Mouse (Mus musculus) adrenal gland, postnatal 10 days (tissue): Measurements from ENCODE around the gene Fabp7. TPM values are rescaled to one million over a fixed set of nuclear protein-coding genes. Genes with fewer than 3 reads are reported as not detected.

Experiments
- DNase-seq: peaks from one replicate; pipeline ENCODE4 v3.0.0; 2021; ENCODE audit warnings: mixed read lengths
- long read RNA-seq, 2 experiments: library from polyadenylated mRNA; stranded (forward); transcript quantifications; one replicate each; pipeline ENCODE4 v2.0.0; 2021
- total RNA-seq, 2 experiments: library from RNA; stranded (reverse); gene quantifications; 2 replicates each; pipeline ENCODE4 v1.2.3; 2021

Fabp7 gene
- total RNA-seq = 10 to 100 TPM; 12.0 to 15.9 TPM
- long read RNA-seq, experiment 1, transcript Fabp7-201 (4 exons, 804 nt) = major isoform, 8 of 14 reads
- long read RNA-seq, experiment 1, partial matches to known transcripts = 0 of 14 reads
- long read RNA-seq, experiment 1, other reads (novel, unspliced or antisense) = 6 of 14 reads
- long read RNA-seq, experiment 2, transcript Fabp7-201 (4 exons, 804 nt) = major isoform, 11 of 14 reads
- long read RNA-seq, experiment 2, partial matches to known transcripts = 3 of 14 reads
- long read RNA-seq, experiment 2, other reads (novel, unspliced or antisense) = 0 of 14 reads

DNA sequence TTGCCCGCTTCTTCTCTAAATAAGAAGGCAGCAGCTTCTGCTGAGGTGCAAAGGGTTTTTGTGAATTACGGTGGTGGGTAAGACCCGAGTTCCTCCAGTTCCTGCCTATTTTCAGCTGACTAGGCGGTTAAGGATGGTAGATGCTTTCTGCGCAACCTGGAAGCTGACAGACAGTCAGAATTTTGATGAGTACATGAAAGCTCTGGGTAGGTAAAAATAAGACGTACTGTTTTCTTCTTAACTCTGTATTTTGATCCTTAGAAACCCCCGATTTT, at the start of gene Fabp7:
TSS of gene Fabp7 (plus strand) at position 6 of the 275 bp plus-strand sequence.
- no peak for DNase-seq

DNA sequence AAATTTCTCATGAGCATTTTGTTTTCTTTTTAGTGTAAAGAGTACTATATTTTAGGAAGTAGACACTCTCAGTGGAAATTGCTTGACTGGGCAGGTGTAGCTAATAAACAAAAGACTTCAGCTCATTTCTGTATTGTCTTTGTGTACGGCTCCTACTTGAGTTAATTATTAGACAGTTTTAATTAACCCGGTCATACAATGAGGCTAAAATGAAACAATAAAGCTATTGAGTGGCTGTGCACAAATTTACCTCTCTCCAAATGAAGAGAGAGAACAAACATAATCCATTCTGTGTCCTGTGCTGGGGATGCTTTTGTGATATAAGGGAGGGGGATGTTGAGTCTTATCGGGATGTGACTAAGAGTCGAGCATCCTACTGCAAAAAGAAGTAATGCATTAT, 43.9 kb upstream of the Fabp7 start:
- DNase-seq = no peak

DNA sequence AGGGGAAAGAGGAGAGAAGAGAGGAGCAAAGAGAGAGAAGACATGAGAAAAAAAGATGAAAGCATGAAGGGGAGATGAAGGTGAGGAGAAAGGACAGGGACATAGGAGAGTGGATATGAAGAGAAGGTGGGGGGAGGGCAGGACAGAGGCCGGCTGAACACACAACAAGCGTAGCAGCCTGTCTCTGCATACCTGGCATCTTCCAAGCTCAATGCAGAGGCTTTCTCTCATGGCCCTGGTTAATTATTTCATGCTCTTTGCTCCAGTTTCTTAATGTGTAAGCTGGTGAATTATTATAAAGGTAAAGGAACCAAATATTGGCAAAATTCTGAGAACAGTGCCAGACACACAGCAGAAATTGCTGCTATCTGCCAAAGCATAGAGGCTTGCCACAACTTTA, 43.3 kb upstream of the Fabp7 start:
- no peak for DNase-seq

DNA sequence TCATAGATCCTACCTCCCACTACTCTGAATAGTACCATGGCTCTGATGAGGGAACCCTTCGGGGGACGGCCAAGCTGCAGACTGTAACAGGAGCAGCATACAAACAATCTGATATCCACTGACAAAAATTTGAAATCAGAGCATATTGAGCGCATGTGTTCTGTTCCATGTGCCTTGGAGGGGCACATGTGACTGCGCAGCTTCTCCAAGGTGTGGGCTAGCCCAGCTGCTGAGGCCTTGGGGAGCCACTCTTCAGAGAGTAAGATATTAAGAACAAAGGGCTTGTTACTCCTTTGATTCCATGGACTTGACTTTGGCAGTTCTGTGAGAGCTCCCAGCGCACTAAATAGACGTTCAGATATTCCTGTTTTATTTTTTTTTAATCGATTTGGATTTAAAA, 41.6 kb upstream of the Fabp7 start:
- DNase-seq = no peak

DNA sequence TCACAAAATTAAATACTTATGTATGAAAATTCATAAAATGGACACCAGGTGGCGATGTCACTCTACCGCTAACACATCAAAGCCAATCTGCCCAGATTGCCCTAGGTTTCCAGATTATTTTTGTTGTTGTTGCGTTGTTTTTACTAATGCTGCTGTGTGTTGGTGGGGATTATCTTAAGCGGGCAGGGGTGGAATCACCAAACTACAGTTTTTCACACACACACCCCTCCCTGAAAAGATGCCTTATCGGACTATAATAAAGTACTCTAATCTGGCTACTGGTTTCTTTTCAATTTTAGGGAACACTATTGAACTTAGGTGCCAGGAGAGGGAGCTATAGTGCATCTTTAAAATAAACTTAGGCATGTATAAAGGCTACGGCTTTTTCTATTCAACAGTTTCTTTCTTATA, 41.1 kb upstream of the Fabp7 start:
- DNase-seq = peak; percentile 19

DNA sequence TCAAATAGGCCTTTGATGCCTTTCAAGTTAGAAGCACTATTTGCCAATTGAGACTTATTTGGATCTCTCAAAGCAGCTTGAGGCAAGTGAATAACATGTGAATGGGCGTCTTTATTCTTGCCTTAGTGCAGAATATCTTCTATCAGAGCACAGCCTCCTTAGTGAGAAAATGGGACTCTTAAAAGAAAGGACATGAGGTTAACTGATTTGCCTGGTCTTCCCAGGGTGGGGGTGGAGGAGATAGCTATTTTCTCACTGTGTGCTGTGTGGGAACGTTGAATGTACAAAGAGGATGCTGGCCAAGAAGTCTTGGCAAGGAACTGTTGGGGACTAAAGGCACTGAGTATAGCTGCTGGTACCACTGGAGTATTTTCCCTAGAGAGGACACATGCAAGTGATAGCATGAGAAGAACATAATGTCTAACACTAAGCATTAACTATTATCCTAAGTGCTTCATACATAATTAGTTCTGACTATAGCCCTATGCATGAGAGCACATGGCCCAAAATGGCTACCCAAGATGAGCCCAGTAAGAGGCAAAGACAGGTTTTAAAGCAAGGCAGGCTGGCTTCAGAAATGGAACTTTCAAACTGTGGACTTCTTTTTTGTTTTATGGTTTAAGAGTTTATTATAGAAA, 40.4 kb upstream of the Fabp7 start:
- no peak for DNase-seq

DNA sequence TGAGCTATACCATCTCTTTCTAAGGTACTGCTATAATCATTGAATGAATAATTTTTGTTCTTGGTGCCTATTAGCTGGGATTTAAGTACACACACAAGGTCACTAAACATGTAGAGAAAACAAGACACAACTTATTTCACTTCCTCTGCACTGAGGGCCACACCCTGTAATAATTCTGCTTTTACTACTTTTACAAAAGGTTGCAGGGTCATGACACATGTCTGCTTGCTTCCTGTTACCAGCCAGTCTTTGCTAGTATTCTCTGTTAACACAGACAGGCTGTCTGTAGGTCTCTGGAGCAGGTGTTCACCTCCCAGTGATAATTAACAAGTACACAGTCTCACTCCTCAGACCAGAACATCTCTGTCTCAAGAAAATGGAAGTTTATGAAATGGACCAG, 39.2 kb upstream of the Fabp7 start:
- no peak for DNase-seq

DNA sequence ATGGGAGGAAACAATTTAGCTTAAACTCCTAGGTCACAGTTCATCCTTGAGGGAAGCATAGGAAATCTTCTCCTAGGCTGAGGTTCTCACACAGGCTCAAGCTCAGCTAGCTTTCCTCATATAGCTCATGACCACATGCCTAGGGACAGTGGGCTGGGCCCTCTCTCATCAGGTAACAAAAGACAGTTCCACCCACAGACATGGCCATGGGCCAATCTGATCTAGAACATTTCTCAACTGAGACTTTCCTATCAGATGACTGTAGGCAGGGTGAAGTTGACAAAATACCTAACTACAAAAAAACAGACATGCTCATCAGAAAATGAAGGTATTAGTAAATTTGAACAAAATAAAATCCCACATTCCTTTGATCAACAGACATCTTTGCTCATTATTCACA, 37.6 kb upstream of the Fabp7 start:
- no peak for DNase-seq

DNA sequence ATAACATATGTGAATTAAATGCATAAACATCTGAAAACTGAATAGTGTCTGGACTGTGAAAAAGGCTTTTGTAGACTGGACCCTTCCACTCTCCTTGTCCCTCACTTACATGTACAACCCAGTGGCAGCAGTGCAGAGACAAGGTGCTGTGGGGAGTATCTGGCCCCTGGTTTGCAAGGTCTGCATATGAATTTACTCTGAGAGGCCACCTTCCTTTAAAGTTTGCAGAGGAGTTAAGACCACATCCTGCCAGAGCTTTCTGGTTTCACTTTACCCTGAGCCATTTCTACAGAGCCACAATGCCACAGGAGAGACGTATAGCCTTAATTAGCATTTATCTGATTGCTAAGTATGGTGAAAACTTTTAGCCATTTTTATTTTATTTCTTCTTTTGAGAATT, 31.3 kb upstream of the Fabp7 start:
- no peak for DNase-seq

DNA sequence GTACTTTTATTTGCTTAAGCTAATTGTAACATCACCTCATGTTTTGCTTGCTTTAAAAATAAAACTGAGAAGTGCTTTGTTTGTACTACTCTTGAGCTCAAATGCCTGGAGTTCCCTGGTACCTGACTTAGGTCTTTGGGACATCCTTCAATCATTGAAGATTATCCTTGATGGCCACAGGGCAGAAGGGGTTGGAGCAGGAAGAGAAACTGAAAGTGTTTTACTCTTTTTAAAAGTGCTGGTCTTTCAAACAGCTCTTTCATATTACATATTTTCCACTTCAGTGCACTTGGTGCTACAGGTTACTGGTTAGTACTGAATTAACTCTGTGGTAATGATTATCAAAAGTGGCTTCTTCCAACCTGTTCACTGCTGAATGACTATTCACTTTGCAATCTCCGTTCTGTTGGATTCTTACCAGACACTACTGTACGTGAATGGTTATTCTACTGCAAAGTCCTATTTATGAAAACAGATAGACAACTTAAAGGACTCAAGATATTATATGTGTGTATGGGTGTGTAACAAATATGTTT, 29.4 kb upstream of the Fabp7 start:
- no peak for DNase-seq

DNA sequence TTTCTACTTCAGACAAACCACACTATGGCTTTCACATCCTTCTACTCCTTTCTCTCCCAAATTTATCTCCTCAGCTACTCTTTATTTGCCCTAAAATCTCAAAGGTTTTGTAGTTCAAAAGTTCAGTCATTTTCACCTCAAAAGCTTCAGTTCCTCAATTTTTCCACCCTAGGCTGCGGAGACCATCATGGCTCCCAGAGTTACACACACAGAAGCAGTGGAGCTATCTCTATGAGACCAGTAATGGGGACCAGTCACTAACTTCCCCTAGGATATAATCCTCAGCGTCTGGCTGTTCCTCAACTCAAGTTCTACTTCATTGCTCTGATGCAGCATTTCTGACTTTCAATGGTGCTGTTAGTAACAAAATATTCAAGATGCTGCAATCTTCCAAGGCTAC, 25.7 kb upstream of the Fabp7 start:
- DNase-seq = no peak

DNA sequence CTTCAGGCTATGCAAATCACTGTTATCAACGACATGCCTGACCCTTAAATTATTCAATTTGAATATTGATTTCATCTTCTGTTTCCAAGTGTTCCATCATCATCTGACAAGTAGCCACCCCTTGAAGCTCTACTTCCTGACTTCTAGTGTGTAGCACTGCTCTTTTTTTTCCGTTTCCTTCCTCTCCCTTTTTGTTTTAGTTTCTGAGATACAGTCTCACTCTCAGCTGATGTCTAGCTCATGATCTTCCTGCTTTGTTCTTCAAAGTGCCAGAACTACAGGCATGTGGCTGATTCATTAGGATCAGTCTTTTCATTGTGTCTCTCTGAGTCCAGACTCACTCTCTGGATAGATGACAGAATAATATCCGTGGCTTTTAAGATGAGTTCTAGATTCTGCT, 24.0 kb upstream of the Fabp7 start:
- DNase-seq = no peak

DNA sequence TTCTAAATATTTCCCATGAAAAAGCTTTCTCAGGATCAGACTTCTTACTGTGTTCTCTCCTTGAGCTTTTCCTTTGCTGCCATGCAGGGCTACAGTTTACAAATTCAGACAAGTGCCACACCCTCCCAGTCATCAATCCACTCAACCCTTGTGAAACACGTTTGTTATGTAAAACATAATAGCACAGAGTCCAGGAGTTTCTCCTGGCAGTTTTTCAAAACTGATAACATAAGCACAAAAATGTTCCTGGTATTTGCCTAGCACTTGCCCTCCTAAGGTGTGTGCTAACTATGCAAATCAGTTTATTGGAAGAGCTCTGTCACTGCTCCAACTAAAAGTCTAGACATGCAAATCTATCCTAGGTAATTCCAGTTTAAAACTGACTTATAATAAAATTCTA, 21.6 kb upstream of the Fabp7 start:
- DNase-seq = no peak

DNA sequence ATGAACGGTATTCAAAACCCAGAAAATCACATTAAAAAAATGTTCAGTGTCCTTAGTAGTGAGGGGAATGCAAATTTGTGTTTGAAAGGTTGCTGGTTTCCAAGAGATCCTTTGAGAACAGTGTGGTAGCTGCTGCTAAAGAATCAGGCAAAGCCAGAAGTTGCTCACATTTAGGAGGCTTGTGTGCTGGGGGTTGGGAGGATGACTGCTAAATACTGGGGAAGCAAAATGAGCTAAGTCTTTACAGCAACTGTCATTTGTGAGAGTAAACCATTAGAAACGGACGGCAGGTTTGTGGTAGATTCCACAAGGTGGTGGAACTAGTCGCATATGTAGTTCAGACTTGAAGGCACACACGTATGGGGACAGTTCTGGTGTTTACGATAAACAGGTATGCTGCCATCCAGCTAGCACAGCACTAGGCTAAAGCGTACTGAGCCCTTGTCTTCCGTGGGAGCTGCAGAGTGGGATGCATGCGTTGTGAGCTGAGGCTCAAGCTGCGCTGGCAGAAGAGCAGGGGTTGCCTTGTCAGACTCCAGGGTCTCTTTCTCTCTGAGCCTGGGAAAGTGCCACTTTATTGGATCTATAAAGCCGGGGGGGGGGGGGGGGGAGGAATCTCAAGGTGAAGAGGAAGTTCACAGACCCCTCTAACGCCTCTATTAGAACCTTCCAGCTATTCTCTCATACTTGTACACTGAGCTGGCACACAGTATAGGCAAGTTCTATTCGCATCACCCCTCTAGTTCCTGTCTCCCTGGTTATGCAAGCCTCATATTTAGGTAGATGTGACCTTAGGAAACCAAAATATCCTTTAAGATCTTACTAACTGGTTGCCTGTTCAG, 1.2 kb upstream of the Fabp7 start:
- DNase-seq = no peak

DNA sequence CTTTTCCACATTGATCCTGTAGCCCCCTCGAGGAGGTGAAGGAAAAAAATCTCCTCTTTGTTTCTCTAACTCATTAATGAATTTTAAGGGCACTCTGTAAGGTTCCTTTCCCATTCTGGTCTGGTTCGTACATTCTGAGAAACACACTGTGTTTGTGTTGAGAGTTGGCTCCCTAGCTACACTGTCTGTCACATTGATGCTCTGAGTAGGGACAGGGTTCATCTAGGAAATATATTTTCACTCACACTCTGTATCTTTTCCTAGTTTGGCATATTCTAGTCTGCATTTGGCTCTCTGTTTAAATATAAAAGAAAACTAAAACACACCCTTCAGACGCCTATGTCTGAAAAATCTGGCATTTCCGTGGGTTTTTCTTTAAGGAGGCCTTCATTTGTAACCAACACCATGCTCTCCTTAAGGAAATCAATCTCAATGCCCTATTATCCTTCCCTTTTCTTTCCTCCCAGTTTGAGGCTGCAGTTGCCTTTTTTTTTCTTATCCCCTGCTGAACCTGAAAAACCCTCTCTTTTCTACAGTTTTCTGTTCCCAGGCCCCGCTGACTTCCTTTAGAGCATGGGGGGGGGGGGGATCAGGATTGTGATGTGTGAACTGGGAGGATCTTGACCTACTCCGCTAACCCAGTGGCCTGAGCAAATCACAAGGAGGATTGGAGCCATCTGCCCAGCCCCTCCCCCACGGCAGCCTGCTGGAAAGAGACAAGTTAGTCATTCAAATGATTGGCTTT, 378 bp upstream of the Fabp7 start:
- DNase-seq = peak; percentile 81

DNA sequence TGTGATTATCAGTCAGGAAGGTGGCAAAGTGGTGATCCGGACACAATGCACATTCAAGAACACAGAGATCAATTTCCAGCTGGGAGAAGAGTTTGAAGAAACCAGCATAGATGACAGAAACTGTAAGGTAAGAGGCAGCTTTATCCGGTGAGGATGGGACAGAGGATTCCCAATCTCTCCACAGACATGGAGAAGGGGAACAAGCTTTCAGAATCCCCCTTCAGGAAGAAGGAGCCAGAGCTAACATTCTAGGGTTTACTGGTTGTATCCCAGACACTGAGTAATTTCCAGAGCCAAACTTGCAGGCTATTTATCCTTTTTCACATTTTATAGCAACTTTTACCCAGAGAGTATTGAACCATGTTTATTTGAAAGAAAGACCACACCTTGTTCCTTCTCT, 871 bp downstream of the Fabp7 start:
- DNase-seq = no peak

DNA sequence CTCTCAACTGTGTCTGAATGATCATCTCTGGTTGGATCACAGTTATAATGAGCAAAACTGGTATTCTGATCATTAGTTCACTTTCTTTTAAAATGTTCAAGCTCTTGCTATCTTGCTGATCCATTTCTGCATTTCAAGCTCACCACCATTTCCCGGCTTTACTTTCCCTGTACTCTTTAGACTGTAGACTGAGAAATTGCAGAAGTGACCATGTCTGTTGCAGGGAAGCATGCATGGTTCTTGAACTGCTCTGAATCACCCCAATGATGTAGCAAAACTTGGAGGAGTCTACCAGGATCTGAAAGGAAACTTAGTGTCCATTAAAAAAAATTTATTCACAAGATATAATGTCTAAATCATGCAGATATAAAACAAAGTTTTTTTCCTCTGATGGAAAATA, 8.3 kb downstream of the Fabp7 start:
- no peak for DNase-seq

DNA sequence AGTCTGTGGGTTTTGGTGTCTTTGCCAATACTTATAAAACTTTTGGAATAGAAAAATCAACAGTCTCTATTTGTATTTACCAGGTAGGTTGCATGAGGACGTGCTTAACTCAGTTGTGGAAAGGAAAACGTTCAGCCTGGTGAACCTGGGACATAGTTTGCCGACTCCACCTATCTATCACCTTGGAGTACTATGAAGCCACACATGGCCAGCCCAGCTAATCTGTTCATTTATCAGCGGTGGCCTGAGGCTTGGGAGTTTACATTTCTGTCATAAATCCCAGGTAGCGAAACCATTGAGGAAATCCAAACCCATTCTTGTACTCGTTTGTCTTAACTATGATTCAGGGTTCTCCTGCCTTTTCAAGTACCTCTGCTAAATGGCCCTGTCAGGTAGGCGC, 9.3 kb downstream of the Fabp7 start, which contains the start of gene Smpdl3a:
TSS of gene Smpdl3a (plus strand) at position 318 of the 400 bp plus-strand sequence.
- no peak for DNase-seq

DNA sequence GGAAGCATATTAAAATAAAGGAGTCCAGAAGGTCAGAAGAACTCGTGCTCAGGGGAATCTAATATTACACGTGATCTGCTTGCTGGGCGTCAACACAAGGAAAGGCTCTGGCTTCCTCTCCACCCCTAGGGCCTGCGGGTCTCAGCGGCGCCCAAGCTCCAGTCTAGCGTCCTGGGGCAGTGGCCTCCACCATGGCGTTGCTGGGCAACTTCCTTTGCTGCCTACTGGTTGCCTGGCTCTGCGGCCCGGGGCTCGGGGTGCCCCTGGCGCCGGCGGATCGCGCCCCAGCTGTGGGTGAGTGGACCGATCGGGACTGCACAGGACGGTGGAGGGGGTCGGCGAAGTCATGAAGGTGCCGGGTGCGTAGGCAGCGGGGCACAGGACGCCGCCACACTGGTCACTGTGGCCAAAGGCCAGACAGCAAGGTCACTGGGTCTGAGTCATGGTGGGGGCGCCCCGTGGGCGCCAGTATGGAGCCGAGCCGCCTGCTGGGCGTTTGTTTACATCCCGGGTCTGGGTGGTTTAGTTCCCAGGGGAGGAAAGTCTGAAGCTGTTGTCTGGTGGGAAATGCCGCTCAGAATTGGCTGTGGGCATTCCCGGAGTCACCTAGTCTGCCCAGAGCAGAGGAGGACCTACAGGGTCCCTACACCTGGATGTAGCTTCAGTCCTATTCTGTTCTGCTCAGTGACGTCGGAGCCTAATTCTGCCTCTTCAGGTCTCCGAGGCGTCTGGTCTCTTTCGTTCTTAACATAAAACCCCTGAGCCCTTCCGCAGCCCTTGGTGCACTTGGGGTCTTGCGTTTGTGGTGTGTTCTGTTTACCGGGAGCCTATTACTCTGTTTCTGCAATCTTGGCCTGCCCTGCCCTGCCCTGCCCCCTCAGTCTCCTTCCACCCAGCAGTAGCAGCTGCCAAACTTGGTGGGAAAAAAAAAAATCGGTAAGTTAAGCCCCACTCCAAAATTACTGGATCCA, 10.1 kb downstream of the Fabp7 start:
- DNase-seq = peak; percentile 82

DNA sequence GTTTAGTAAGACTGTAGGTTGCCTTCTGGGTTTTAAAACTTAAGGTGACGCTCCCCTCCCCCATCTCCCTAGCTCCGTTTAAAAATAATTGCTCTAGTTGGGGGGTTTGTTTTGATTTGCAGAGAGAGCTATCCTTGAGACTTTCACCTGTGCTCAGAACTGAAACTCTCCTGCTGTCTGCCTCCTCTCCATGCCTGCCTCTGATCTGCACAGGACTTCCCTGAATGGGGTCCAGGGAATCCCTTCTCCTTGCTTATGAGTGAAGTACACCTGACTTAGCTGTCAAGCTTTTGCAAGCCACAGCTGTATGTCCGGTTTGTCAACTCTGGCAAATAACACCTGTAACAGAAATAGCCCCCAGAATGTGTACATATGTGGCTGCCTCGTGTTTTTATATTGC, 10.9 kb downstream of the Fabp7 start:
- DNase-seq = peak; percentile 15

DNA sequence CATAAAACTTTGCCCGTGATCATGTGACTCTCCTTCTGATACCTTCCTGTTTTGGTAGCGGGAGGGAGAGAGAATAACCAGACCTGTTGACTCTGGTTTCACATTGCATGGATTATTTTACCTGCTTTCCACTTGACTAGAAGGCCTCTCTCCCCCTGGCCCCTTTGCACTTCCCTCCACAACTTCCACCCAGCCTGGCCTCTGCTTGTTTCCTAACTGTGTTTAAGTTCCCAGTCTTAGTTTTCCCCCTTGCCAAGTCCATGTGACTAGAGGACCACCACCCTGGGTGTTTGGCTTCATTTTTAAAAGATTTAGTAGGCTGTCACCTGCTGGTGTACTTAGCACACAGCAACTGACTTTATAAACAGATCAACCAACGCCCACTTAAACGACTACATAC, 11.4 kb downstream of the Fabp7 start:
- peak; percentile 9 for DNase-seq
